Mouse (Mus musculus): ENCODE measurements around the gene Olfr459.

Gene Olfr459

GRCm38 (mm10) chr6:41775077-41775476 is at the start of gene Olfr459:
Gene Olfr459, minus strand, starts transcription at chr6:41775177.
- no peak for DNase-seq (ENCODE audit: low read depth, low spot score)

DNA sequence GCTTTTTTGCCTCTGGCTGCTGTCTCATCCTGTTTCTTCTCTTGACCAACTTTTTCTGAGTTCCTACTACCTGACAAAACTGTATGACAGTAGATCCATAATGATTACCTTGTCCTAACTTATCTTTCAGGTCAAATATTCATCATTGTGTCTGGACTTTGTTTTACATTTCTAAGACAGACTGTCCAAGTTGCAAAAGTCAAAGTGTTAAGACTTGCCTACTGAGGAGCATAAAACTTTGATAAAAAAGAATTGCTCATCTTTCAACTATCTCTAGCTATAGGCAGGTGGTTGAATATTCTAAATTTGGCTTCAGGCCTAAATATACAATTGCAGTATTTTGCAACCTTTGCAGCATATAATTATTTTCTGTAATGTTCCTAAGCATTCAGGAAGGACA is 49.1 kb upstream of the Olfr459 start:
- DNase-seq (ENCODE audit: low read depth, low spot score): no peak

DNA sequence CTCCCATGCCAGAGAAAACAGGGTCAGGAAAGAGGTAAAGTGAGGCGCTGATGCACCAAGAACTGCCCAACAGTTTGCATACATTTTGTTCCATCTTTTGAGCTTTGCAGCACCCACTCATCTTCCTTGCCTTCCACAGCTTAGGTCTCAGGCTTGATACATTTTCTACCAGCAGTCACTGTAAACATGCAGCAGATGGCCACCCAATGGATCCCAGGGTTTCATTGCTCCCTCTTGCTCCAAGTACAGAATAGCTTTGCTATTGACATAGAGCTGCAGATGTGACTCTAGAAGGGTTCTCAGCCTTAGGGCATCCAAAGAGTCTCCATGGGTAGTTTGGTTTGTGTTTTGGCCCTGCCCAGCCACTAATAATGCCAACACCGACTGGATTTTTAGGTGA is 11.7 kb upstream of the Olfr459 start:
- no peak for DNase-seq (ENCODE audit: low read depth, low spot score)

- no peak for DNase-seq (ENCODE audit: low read depth, low spot score)
These were observed 744 bp upstream of the Olfr459 start for GRCm38 (mm10) chr6:41775721-41776120.

DNA sequence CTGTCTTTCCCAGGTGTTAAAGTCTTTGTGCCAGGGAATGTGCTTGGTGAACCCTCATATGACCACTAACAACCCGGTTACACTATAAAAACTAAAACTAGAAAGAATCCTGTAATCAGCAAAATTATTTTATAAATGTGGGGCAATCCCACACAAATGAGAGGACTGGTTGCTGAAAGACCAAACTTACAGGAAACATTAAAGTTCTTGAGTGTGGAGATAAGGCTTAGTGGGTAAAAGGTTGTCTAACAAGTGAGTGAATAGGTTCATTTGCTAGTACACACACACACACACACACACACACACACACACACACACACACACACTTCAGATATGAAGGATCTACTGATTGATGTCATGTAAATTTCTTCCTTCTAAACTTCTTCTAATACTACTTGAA is 5.1 kb downstream of the Olfr459 start:
- no peak for DNase-seq (ENCODE audit: low read depth, low spot score)

- no peak for DNase-seq (ENCODE audit: low read depth, low spot score)
These were observed 10.7 kb downstream of the Olfr459 start for GRCm38 (mm10) chr6:41764306-41764705.

DNA sequence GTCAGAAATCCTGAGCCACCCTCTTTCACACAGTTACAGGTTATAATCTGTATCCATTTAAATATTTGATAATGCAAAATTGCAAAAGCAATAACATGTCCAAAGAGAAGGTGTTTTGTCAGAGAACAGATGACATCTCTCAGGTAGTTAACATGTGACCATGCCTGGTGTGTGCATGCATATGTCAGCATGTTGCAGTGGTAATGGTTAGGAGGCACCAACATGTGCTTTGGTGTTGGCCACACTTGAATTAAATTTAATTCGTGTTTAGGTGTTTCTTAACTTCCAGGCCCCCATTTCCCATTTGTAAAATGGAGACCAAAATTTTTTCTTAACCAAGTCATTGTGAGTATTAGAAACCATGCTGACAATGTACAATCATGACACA is 12.6 kb downstream of the Olfr459 start:
- no peak for DNase-seq (ENCODE audit: low read depth, low spot score)

- DNase-seq (ENCODE audit: low read depth, low spot score): peak; percentile 54
These were observed 13.1 kb downstream of the Olfr459 start for GRCm38 (mm10) chr6:41761702-41762369.

DNA sequence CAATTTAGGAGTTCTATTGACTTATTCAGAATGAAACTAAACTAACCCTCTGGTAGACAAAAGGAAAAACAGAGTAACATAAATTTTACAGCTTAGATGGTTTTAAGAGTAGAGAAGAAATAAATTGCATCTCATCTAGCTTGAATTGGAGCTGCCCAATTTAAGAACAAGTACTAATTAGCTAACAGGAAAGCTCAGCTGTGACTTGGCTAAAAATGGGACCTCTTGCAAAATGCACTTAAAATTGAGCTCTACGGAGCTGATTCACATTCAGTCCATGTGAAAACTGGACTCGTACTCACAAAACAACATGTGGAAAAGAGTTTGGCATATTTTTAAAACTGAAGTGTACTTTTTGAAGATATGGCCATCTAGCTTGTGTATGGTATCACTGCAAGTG is 15.4 kb downstream of the Olfr459 start:
- no peak for DNase-seq (ENCODE audit: low read depth, low spot score)

DNA sequence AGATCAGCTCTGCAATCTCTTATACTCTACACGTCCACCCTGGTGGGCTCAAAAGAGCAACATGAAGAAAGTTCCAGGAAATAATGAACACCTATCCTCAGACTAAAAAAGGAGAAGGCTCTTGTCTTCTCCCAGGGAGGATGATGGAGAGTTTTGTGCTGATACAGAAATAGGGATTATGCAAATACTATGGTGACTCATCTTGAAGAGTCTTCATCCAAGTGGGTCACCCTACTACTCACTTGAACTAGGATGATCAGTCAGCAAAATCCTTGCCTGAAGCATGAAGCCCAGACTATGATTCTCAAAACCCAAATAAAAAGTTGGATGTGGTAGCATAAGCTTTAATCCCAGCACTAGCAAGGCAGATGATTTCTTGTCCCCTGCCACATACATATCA is 16.6 kb downstream of the Olfr459 start:
- DNase-seq (ENCODE audit: low read depth, low spot score): no peak

DNA sequence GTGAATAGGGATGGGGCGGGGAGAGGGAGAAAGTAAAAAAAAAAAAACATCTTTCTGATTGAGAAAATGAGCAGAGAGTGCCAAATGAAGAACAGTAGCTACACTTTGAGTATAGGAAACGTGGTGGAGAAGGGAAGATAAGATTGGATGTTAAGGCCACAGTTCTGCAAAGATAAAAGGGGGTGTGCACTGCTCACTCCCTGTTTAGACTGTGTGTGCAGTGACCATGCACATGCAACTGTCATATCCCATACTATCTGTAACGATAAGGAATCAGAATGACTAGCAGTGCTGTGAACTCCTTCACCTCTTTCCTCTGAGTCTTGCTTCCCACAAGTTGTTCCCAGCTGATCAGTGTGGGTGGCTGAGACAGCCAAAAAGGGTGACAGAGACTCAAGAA is 17.8 kb downstream of the Olfr459 start:
- DNase-seq (ENCODE audit: low read depth, low spot score): no peak

GRCm38 (mm10) chr6:41754626-41755025 is 20.4 kb downstream of the Olfr459 start:
- no peak for DNase-seq (ENCODE audit: low read depth, low spot score)

GRCm38 (mm10) chr6:41744664-41745392 is 30.1 kb downstream of the Olfr459 start:
- DNase-seq (ENCODE audit: low read depth, low spot score): no peak

DNA sequence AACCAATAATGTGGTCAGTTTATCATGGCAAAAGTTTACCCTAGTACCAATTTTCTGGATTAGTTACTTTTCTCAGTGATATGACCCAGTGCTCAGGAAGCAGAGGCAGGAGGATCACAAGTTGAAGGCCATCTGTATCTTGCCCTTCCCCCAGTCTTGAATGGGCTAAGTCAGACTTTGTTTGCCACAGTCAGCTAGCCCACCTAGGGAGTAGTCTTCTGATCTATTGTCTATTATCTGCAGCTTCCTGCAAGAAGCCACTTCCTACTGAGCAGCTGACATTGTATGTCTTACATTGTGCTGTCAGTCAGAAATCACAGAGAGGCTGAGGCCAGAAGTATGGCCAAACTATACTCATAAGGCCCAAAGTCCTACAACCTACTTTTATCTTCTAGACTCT is 33.9 kb downstream of the Olfr459 start:
- DNase-seq (ENCODE audit: low read depth, low spot score): no peak

GRCm38 (mm10) chr6:41734719-41735470 is 40.1 kb downstream of the Olfr459 start:
- no peak for DNase-seq (ENCODE audit: low read depth, low spot score)

DNA sequence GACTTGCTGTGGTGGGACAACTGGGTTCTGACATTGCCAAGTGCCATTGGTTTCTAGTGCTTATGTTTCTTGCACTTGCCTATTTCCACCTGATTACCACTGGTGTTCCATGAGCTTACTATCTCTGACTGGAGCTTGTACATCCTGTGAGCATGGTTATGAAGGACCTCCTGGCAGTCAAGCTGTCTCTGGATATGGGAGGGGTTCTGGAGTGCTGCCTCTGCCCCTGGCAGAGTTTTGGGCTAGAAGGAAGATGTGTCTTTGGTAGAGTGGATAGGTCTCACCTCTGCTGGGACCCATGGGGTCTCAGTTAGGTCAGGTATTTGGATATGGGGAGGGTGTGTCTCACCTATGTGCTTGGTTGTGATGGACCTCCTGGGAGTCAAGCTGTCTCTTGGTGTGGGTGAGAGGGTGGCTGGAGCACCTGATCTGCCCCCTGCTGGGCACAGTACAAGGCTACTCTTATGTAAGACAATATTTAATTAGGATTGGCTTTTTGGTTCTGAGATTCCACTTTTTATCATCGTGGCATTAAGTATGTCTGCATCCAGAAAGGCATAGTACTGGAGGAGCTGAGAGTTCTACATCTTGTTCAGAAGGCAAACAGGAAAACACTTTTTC is 46.9 kb downstream of the Olfr459 start:
- no peak for DNase-seq (ENCODE audit: low read depth, low spot score)

- DNase-seq (ENCODE audit: low read depth, low spot score): no peak
These were observed 53.5 kb downstream of the Olfr459 start for GRCm38 (mm10) chr6:41721430-41721829.

All from embryo, embryonic 11.5 days (tissue).